Mouse (Mus musculus): Measurements from ENCODE around the gene Sult1a1. TPM values are rescaled to one million over a fixed set of nuclear protein-coding genes. Genes with fewer than 3 reads are reported as not detected.

Gene Sult1a1
- polyA plus RNA-seq, 1 experiment from 2014 or later = 3.3 TPM

- Histone ChIP-seq H3K4me2 (ENCODE audit: low read length) (peak overlapping the region; percentile 23; the same call in 1 of the 2 replicates), H3K27ac (ENCODE audit: low read depth, low read length) (0 out of 2 replicates have a peak overlapping the region, but pooled peaks have one; percentile 21), H3K4me3 (ENCODE audit: low read depth, low read length) (no peak overlapping the region), H3K9ac (ENCODE audit: low read length) (peak overlapping the region; percentile 35; the same call in 1 of the 2 replicates), H3K36me3 (ENCODE audit: control insufficient read depth, insufficient read depth, low read length) (peaks cover 20% of the 10 kb centered on the region), H3K27me3 (replicated peaks; ENCODE audit: control insufficient read depth, insufficient read depth, low read length) (no peaks in the 10 kb centered on the region), H3K4me1 (ENCODE audit: control insufficient read depth, insufficient read depth, low read length) (peaks cover 23% of the 10 kb centered on the region), H3K9me3 (replicated peaks; ENCODE audit: control insufficient read depth, low read length) (no peaks in the 10 kb centered on the region)
- DNase-seq (ENCODE audit: low spot score) (peak; percentile 90), ATAC-seq (peak; percentile 30; the same call in 1 of the 2 replicates)
- 1% methylated on average over 11 of the region's 11 CpGs for WGBS
Measured at GRCm38 (mm10) chr7:126701070-126701469, 24.8 kb upstream of the Sult1a1 start.

GRCm38 (mm10) chr7:126700063-126701015, 24.1 kb upstream of the Sult1a1 start:
- no peak overlapping the region for H3K4me3 ChIP-seq (ENCODE audit: low read depth, low read length)
- no peak overlapping the region for H3K27ac ChIP-seq (ENCODE audit: low read depth, low read length)

GRCm38 (mm10) chr7:126697838-126698237, 21.6 kb upstream of the Sult1a1 start:
- Histone ChIP-seq H3K4me1 (ENCODE audit: control insufficient read depth, insufficient read depth, low read length) (peaks cover 27% of the 10 kb centered on the region), H3K4me3 (ENCODE audit: low read depth, low read length) (no peak overlapping the region), H3K36me3 (ENCODE audit: control insufficient read depth, insufficient read depth, low read length) (peaks cover 20% of the 10 kb centered on the region), H3K9ac (ENCODE audit: low read length) (no peak overlapping the region), H3K9me3 (replicated peaks; ENCODE audit: control insufficient read depth, low read length) (no peaks in the 10 kb centered on the region), H3K27me3 (replicated peaks; ENCODE audit: control insufficient read depth, insufficient read depth, low read length) (no peaks in the 10 kb centered on the region), H3K27ac (ENCODE audit: low read depth, low read length) (no peak overlapping the region), H3K4me2 (ENCODE audit: low read length) (no peak overlapping the region)
- ATAC-seq (no peak), DNase-seq (ENCODE audit: low spot score) (no peak)
- WGBS = 96% methylated on average over 8 of the region's 8 CpGs

More at GRCm38 (mm10) chr7:126700063-126701015, 24.1 kb upstream of the Sult1a1 start:
- Histone ChIP-seq H3K36me3 (ENCODE audit: control insufficient read depth, insufficient read depth, low read length) (peaks cover 20% of the 10 kb centered on the region), H3K9ac (ENCODE audit: low read length) (no peak overlapping the region), H3K9me3 (replicated peaks; ENCODE audit: control insufficient read depth, low read length) (no peaks in the 10 kb centered on the region), H3K4me2 (ENCODE audit: low read length) (0 out of 2 replicates have a peak overlapping the region, but pooled peaks have one; percentile 23), H3K4me1 (ENCODE audit: control insufficient read depth, insufficient read depth, low read length) (peaks cover 23% of the 10 kb centered on the region), H3K27me3 (replicated peaks; ENCODE audit: control insufficient read depth, insufficient read depth, low read length) (no peaks in the 10 kb centered on the region)
- 85% methylated on average over 25 of the region's 25 CpGs for WGBS
- no peak for ATAC-seq
- DNase-seq (ENCODE audit: low spot score) = no peak

- WGBS = 76% methylated on average over 3 of the region's 3 CpGs
- Histone ChIP-seq H3K27ac (ENCODE audit: low read depth, low read length) (no peak overlapping the region), H3K4me1 (ENCODE audit: control insufficient read depth, insufficient read depth, low read length) (peaks cover 22% of the 10 kb centered on the region), H3K4me2 (ENCODE audit: low read length) (peak overlapping the region; percentile 91), H3K9ac (ENCODE audit: low read length) (peak overlapping the region; percentile 78), H3K9me3 (replicated peaks; ENCODE audit: control insufficient read depth, low read length) (no peaks in the 10 kb centered on the region), H3K36me3 (ENCODE audit: control insufficient read depth, insufficient read depth, low read length) (peaks cover 27% of the 10 kb centered on the region), H3K4me3 (ENCODE audit: low read depth, low read length) (peak overlapping the region; percentile 75), H3K27me3 (replicated peaks; ENCODE audit: control insufficient read depth, insufficient read depth, low read length) (no peaks in the 10 kb centered on the region)
- ATAC-seq (no peak), DNase-seq (ENCODE audit: low spot score) (no peak)
Measured at GRCm38 (mm10) chr7:126696886-126697285, 20.7 kb upstream of the Sult1a1 start.

GRCm38 (mm10) chr7:126696303-126696702, 20.1 kb upstream of the Sult1a1 start:
- Histone ChIP-seq H3K36me3 (ENCODE audit: control insufficient read depth, insufficient read depth, low read length) (peaks cover 31% of the 10 kb centered on the region), H3K4me1 (ENCODE audit: control insufficient read depth, insufficient read depth, low read length) (peaks cover 18% of the 10 kb centered on the region), H3K9me3 (replicated peaks; ENCODE audit: control insufficient read depth, low read length) (no peaks in the 10 kb centered on the region), H3K4me3 (ENCODE audit: low read depth, low read length) (peak overlapping the region; percentile 75), H3K27ac (ENCODE audit: low read depth, low read length) (no peak overlapping the region), H3K9ac (ENCODE audit: low read length) (peak overlapping the region; percentile 78), H3K27me3 (replicated peaks; ENCODE audit: control insufficient read depth, insufficient read depth, low read length) (no peaks in the 10 kb centered on the region), H3K4me2 (ENCODE audit: low read length) (peak overlapping the region; percentile 91)
- no peak for DNase-seq (ENCODE audit: low spot score)
- WGBS = 8% methylated on average over 17 of the region's 17 CpGs
- no peak; the same call in 1 of the 2 replicates for ATAC-seq

- Histone ChIP-seq H3K36me3 (ENCODE audit: control insufficient read depth, insufficient read depth, low read length) (peaks cover 35% of the 10 kb centered on the region), H3K9me3 (replicated peaks; ENCODE audit: control insufficient read depth, low read length) (no peaks in the 10 kb centered on the region)
- 0% methylated on average over 38 of the region's 40 CpGs for WGBS
Measured at GRCm38 (mm10) chr7:126695631-126696207, 19.5 kb upstream of the Sult1a1 start, which contains the start of gene Slx1b. Gene Slx1b, minus strand, starts transcription at chr7:126695784.

GRCm38 (mm10) chr7:126695210-126695611, 19.0 kb upstream of the Sult1a1 start, which contains the start of gene Bola2:
Gene Bola2, plus strand, starts transcription at chr7:126695401.
- Histone ChIP-seq H3K27ac (ENCODE audit: low read depth, low read length) (peak within 1 kb of the TSS; percentile 94), H3K4me2 (ENCODE audit: low read length) (peak within 1 kb of the TSS; percentile 91), H3K4me1 (ENCODE audit: control insufficient read depth, insufficient read depth, low read length) (peaks cover 16% of the 10 kb centered on the region), H3K4me3 (ENCODE audit: low read depth, low read length) (peak within 1 kb of the TSS; percentile 75), H3K9me3 (replicated peaks; ENCODE audit: control insufficient read depth, low read length) (no peaks in the 10 kb centered on the region), H3K9ac (ENCODE audit: low read length) (peak within 1 kb of the TSS; percentile 86), H3K36me3 (ENCODE audit: control insufficient read depth, insufficient read depth, low read length) (peaks cover 32% of the 10 kb centered on the region), H3K27me3 (replicated peaks; ENCODE audit: control insufficient read depth, insufficient read depth, low read length) (no peaks in the 10 kb centered on the region)
- peak; percentile 57 for ATAC-seq
- DNase-seq (ENCODE audit: low spot score) = peak; percentile 71
- WGBS = under 1% methylated on average over 31 of the region's 31 CpGs

More at GRCm38 (mm10) chr7:126695631-126696207, 19.5 kb upstream of the Sult1a1 start, which contains the start of gene Slx1b:
- H3K9ac ChIP-seq (ENCODE audit: low read length) = peak within 1 kb of the TSS; percentile 86
- peak within 1 kb of the TSS; percentile 94 for H3K27ac ChIP-seq (ENCODE audit: low read depth, low read length)
- DNase-seq (ENCODE audit: low spot score) (peak; percentile 99), ATAC-seq (peak; percentile 98)
- H3K27me3 ChIP-seq (replicated peaks; ENCODE audit: control insufficient read depth, insufficient read depth, low read length) = no peaks in the 10 kb centered on the region
- peak within 1 kb of the TSS; percentile 91 for H3K4me2 ChIP-seq (ENCODE audit: low read length)
- H3K4me1 ChIP-seq (ENCODE audit: control insufficient read depth, insufficient read depth, low read length) = peaks cover 16% of the 10 kb centered on the region
- H3K4me3 ChIP-seq (ENCODE audit: low read depth, low read length) = peak within 1 kb of the TSS; percentile 75

GRCm38 (mm10) chr7:126694441-126695051, 18.3 kb upstream of the Sult1a1 start:
- 33% methylated on average over 10 of the region's 10 CpGs for WGBS
- Histone ChIP-seq H3K36me3 (ENCODE audit: control insufficient read depth, insufficient read depth, low read length) (peaks cover 31% of the 10 kb centered on the region), H3K9me3 (replicated peaks; ENCODE audit: control insufficient read depth, low read length) (no peaks in the 10 kb centered on the region), H3K27me3 (replicated peaks; ENCODE audit: control insufficient read depth, insufficient read depth, low read length) (no peaks in the 10 kb centered on the region), H3K4me3 (ENCODE audit: low read depth, low read length) (peak overlapping the region; percentile 75), H3K27ac (ENCODE audit: low read depth, low read length) (no peak overlapping the region), H3K4me1 (ENCODE audit: control insufficient read depth, insufficient read depth, low read length) (peaks cover 16% of the 10 kb centered on the region), H3K9ac (ENCODE audit: low read length) (peak overlapping the region; percentile 86), H3K4me2 (ENCODE audit: low read length) (peak overlapping the region; percentile 53)
- DNase-seq (ENCODE audit: low spot score) = peak; percentile 19
- no peak for ATAC-seq
